30 mouse cellular contexts compared by ENCODE assay signal in genomic region chr7:100841608-100842007, GRCm38 (mm10). TPM values are rescaled to one million over a fixed set of nuclear protein-coding genes. Genes with fewer than 3 reads are reported as not detected.
DNase-seq lines count a peak whose midpoint lies in the region; ATAC-seq and TF ChIP-seq lines count a peak whose summit lies in the region.
"Had no signal": no experiment of that assay in that cellular context is flagged by ENCODE, and none has a peak within 500 bp of the region (broad histone marks: within the 10 kb centered on the region; RNA-seq: fewer than 3 reads in every experiment).

No protein-coding gene starts in this region.

- TF ChIP-seq EP300 in liver, postnatal 0 days (IDR thresholded peaks at IDR 0.05; ENCODE audit: low read depth), result no peak

- H3K4me1 ChIP-seq in liver, embryonic 12.5 days, result peaks cover 83% of the 10 kb centered on the region
- peaks cover 58% of the 10 kb centered on the region for H3K4me1 ChIP-seq in liver, postnatal 0 days (ENCODE audit: insufficient read depth)
- H3K4me1 ChIP-seq: hindbrain, embryonic 10.5 days had no signal

- no peak overlapping the region for H3K9ac ChIP-seq in liver, embryonic 12.5 days
- H3K9ac ChIP-seq in liver, postnatal 0 days (replicated peaks), result no peak overlapping the region
- H3K9ac ChIP-seq: embryonic facial prominence, embryonic 13.5 days; forebrain, postnatal 0 days; hindbrain, embryonic 13.5 days had no signal

- no peak overlapping the region for H3K4me2 ChIP-seq in liver, embryonic 12.5 days
- H3K4me2 ChIP-seq in liver, postnatal 0 days (ENCODE audit: low read depth, low read length), result no peak overlapping the region
- H3K4me2 ChIP-seq: embryonic facial prominence, embryonic 13.5 days; hindbrain, embryonic 13.5 days had no signal

- 77% methylated on average over 6 of the region's 6 CpGs for WGBS in liver, embryonic 12.5 days (ENCODE audit: insufficient replicate concordance)
- whole genome bisulfite sequencing in liver, postnatal 0 days (ENCODE audit: insufficient replicate concordance), result 84% methylated on average over 6 of the region's 6 CpGs

- peak overlapping the region; percentile 70 for H3K27ac ChIP-seq in liver, embryonic 12.5 days
- H3K27ac ChIP-seq in liver, postnatal 0 days (ENCODE audit: low read depth), result no peak overlapping the region
- H3K27ac ChIP-seq: embryonic facial prominence, embryonic 10.5 days; embryonic facial prominence, embryonic 13.5 days; forebrain, embryonic 10.5 days; heart, embryonic 10.5 days; hindbrain, embryonic 10.5 days; hindbrain, embryonic 13.5 days had no signal

- H3K4me3 ChIP-seq in liver, embryonic 12.5 days, result no peak overlapping the region
- no peak overlapping the region for H3K4me3 ChIP-seq in liver, postnatal 0 days (ENCODE audit: low read depth, low read length)
- H3K4me3 ChIP-seq: embryonic facial prominence, embryonic 10.5 days; embryonic facial prominence, embryonic 13.5 days; erythroblast, embryonic 14.5 days; forebrain, embryonic 10.5 days; gastrocnemius, adult 2 months; heart, embryonic 10.5 days; hindbrain, embryonic 10.5 days; hindbrain, embryonic 13.5 days had no signal

- peaks cover 27% of the 10 kb centered on the region for H3K36me3 ChIP-seq in liver, embryonic 12.5 days
- peaks cover 11% of the 10 kb centered on the region; the same call in 1 of the 2 replicates for H3K36me3 ChIP-seq in liver, postnatal 0 days (replicated peaks; ENCODE audit: insufficient read depth, low read length)

- TF ChIP-seq CTCF in liver, postnatal 0 days (IDR thresholded peaks at IDR 0.05; ENCODE audit: low read depth), result no peak

- DNase-seq in liver, result no peak
- DNase-seq in spleen, postnatal 4 days (ENCODE audit: low spot score in 2 of 2), result peak; percentile 12 to 57
- no peak for DNase-seq in spleen, postnatal 14 days (ENCODE audit: low spot score in 2 of 2)
- DNase-seq in liver, postnatal 0 days, result peak; percentile 11
- no peak for DNase-seq in T-cell, adult 2 months (ENCODE audit: low spot score)
- DNase-seq: adrenal gland, adult 8-10 months; adrenal gland, postnatal 25 days; cerebellum, adult 11-12 months; cerebellum, adult 8-10 months; cerebellum, postnatal 10 days; cerebellum, postnatal 36 days; embryo, embryonic 11 days; forebrain, postnatal 0 days; gastrocnemius, adult 2 months; gastrocnemius, postnatal 14 days; heart, adult 18-20 months; heart, postnatal 10 days; heart, postnatal 36 days had no signal

- 0 out of 2 replicates have a peak, but pooled peaks cover 6% of the 10 kb centered on the region for H3K9me3 ChIP-seq in liver, embryonic 12.5 days (replicated peaks)
- no peaks in the 10 kb centered on the region for H3K9me3 ChIP-seq in liver, postnatal 0 days (ENCODE audit: low read length)
- H3K9me3 ChIP-seq: embryonic facial prominence, embryonic 10.5 days; embryonic facial prominence, embryonic 13.5 days; heart, embryonic 10.5 days; hindbrain, embryonic 10.5 days; hindbrain, embryonic 13.5 days had no signal

- ATAC-seq in liver, embryonic 12.5 days, result no peak
- no peak for ATAC-seq in liver, postnatal 0 days
- ATAC-seq: activated CD4-positive, CD25-positive, alpha-beta regulatory T cell, adult 4 months; CD4-positive, CD25-positive, alpha-beta regulatory T cell, adult 4 months; forebrain, embryonic 14.5 days; forebrain, postnatal 0 days; hindbrain, embryonic 16.5 days had no signal

- H3K27me3 ChIP-seq in liver, embryonic 12.5 days (replicated peaks), result no peaks in the 10 kb centered on the region
- H3K27me3 ChIP-seq in liver, postnatal 0 days (ENCODE audit: insufficient read depth, low read length), result no peaks in the 10 kb centered on the region
- H3K27me3 ChIP-seq: embryonic facial prominence, embryonic 13.5 days; hindbrain, embryonic 13.5 days had no signal

RNA-seq across cellular contexts. Expression of gene Relt, which starts 21.6 kb away (rescaled TPM):
- 17.8 and 18.2 TPM in 2 replicates for polyA plus RNA-seq in liver, embryonic 12.5 days (2016; fragmentation: Nextera tagmentation; extraction: Ambion mirVana)
- polyA plus RNA-seq in liver, postnatal 0 days (2015; fragmentation: Nextera tagmentation; extraction: Ambion mirVana), result 6.9 and 7.5 TPM in 2 replicates

Comparison
In these comparisons a context has a peak if more than half of its experiments do, and no peak if none do; other contexts are left out.
1. DNase-seq: peak in spleen, postnatal 4 days (2 of 2) and liver, postnatal 0 days (single experiment); none in liver (single experiment), spleen, postnatal 14 days (0 of 2) and T-cell, adult 2 months (single experiment).